Mouse (Mus musculus): ENCODE measurements around the gene Col17a1. TPM values are rescaled to one million over a fixed set of nuclear protein-coding genes. Genes with fewer than 3 reads are reported as not detected.

Col17a1 gene
- polyA plus RNA-seq, 1 experiment = 0.23 TPM

GRCm38 (mm10) chr19:47650366-47651159 lies 41.3 kb downstream of the Col17a1 start:
- Histone ChIP-seq H3K27ac (ENCODE audit: insufficient read depth, low read length) (no peak overlapping the region), H3K4me3 (ENCODE audit: insufficient read depth, low read length) (no peak overlapping the region), H3K4me1 (ENCODE audit: control insufficient read depth, insufficient read depth, low read length) (no peaks in the 10 kb centered on the region)
- TF ChIP-seq POLR2A (IDR thresholded peaks at IDR 0.05; ENCODE audit: low read depth, low read length) (no peak), CTCF (IDR thresholded peaks at IDR 0.05; ENCODE audit: borderline replicate concordance, insufficient read depth, low read length) (no peak)

- H3K4me1 ChIP-seq (ENCODE audit: control insufficient read depth, insufficient read depth, low read length) = no peaks in the 10 kb centered on the region
- TF ChIP-seq CTCF (IDR thresholded peaks at IDR 0.05; ENCODE audit: borderline replicate concordance, insufficient read depth, low read length) = no peak
- no peak for TF ChIP-seq POLR2A (IDR thresholded peaks at IDR 0.05; ENCODE audit: low read depth, low read length)
- no peak overlapping the region for H3K27ac ChIP-seq (ENCODE audit: insufficient read depth, low read length)
- H3K4me3 ChIP-seq (ENCODE audit: insufficient read depth, low read length) = no peak overlapping the region
These were observed 42.8 kb downstream of the Col17a1 start for GRCm38 (mm10) chr19:47649071-47649470.

DNA sequence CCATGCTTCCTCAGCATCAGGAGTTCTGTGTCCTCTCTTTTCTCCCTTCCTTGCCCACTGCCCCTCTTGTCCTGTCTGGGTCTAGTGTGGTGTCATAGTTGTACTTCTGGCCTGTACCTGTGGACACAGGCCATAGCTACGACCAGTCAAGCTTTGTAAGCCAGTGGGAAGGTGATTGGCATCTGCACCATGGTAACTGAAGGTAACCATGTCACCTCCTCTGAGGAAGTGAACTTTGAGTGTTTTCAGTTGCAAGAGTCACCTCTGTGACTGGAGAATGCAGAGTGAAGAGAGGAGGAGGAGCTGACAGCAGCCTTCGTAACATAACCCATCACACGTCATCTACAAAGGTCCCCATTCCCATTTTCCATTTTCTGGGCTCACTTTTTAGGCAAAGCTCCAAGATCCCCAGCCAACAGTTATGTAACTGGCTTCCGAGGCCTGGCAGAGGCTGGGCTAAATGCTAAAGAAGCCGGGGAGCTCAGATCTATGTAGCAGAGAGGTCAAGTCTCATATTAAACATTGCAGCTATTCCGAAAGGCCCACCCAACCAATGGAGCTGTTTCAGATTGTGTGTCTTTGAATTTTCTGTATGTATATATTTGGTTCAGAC lies 45.3 kb downstream of the Col17a1 start:
- TF ChIP-seq CTCF (IDR thresholded peaks at IDR 0.05; ENCODE audit: borderline replicate concordance, insufficient read depth, low read length) (no peak), POLR2A (IDR thresholded peaks at IDR 0.05; ENCODE audit: low read depth, low read length) (no peak)
- Histone ChIP-seq H3K27ac (ENCODE audit: insufficient read depth, low read length) (no peak overlapping the region), H3K4me3 (ENCODE audit: insufficient read depth, low read length) (no peak overlapping the region), H3K4me1 (ENCODE audit: control insufficient read depth, insufficient read depth, low read length) (no peaks in the 10 kb centered on the region)

- Histone ChIP-seq H3K4me3 (ENCODE audit: insufficient read depth, low read length) (no peak overlapping the region), H3K27ac (ENCODE audit: insufficient read depth, low read length) (no peak overlapping the region), H3K4me1 (ENCODE audit: control insufficient read depth, insufficient read depth, low read length) (no peaks in the 10 kb centered on the region)
- TF ChIP-seq POLR2A (IDR thresholded peaks at IDR 0.05; ENCODE audit: low read depth, low read length) (no peak), CTCF (IDR thresholded peaks at IDR 0.05; ENCODE audit: borderline replicate concordance, insufficient read depth, low read length) (no peak)
These were observed 46.3 kb downstream of the Col17a1 start for GRCm38 (mm10) chr19:47645583-47645982.

DNA sequence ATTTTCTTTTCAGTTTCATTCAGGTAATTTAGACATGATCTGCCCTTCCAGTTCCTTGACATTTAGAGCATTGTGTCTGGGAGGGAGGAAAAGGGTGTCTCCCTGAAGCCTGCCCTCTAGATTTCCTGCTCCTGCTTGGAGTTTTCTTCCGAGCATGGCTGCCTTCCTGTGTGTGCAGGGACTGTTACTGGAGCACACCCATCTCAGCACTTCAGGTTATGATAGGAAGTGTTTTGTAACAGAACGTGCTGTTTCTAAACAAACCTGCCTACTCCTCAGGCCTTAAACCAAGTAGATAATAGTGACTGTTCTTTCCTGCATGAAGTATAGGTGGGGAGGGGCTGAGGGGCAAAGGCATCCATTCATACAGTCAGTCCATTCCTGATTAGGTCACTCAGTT lies 48.0 kb downstream of the Col17a1 start:
- TF ChIP-seq POLR2A (IDR thresholded peaks at IDR 0.05; ENCODE audit: low read depth, low read length) = no peak
- TF ChIP-seq CTCF (IDR thresholded peaks at IDR 0.05; ENCODE audit: borderline replicate concordance, insufficient read depth, low read length) = no peak
- Histone ChIP-seq H3K27ac (ENCODE audit: insufficient read depth, low read length) (no peak overlapping the region), H3K4me3 (ENCODE audit: insufficient read depth, low read length) (no peak overlapping the region), H3K4me1 (ENCODE audit: control insufficient read depth, insufficient read depth, low read length) (no peaks in the 10 kb centered on the region)

DNA sequence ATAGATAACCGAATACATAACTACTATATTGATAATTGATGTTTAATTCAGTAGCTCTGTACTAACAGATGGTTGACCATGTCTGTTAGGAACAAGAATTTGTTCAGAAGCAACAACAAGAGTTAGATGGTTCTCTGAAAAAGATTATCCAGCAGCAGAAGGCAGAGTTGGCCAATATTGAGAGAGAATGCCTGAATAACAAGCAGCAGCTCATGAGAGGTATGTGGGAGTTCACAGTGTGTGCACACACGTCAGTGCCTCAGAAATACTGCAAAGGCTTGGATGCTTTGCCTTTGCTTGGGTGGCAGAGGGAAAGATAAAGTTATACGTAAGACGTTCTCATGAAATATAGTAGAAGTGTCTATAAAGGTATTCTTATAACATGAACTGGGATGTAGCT lies 56.5 kb downstream of the Col17a1 start:
- H3K4me3 ChIP-seq (ENCODE audit: insufficient read depth, low read length) = no peak overlapping the region
- TF ChIP-seq CTCF (IDR thresholded peaks at IDR 0.05; ENCODE audit: borderline replicate concordance, insufficient read depth, low read length) = no peak
- no peak for TF ChIP-seq POLR2A (IDR thresholded peaks at IDR 0.05; ENCODE audit: low read depth, low read length)
- no peaks in the 10 kb centered on the region for H3K4me1 ChIP-seq (ENCODE audit: control insufficient read depth, insufficient read depth, low read length)
- no peak overlapping the region for H3K27ac ChIP-seq (ENCODE audit: insufficient read depth, low read length)

GRCm38 (mm10) chr19:47631799-47632198 lies 60.1 kb downstream of the Col17a1 start:
- Histone ChIP-seq H3K4me3 (ENCODE audit: insufficient read depth, low read length) (no peak overlapping the region), H3K4me1 (ENCODE audit: control insufficient read depth, insufficient read depth, low read length) (no peaks in the 10 kb centered on the region), H3K27ac (ENCODE audit: insufficient read depth, low read length) (no peak overlapping the region)
- no peak for TF ChIP-seq POLR2A (IDR thresholded peaks at IDR 0.05; ENCODE audit: low read depth, low read length)
- TF ChIP-seq CTCF (IDR thresholded peaks at IDR 0.05; ENCODE audit: borderline replicate concordance, insufficient read depth, low read length) = no peak

DNA sequence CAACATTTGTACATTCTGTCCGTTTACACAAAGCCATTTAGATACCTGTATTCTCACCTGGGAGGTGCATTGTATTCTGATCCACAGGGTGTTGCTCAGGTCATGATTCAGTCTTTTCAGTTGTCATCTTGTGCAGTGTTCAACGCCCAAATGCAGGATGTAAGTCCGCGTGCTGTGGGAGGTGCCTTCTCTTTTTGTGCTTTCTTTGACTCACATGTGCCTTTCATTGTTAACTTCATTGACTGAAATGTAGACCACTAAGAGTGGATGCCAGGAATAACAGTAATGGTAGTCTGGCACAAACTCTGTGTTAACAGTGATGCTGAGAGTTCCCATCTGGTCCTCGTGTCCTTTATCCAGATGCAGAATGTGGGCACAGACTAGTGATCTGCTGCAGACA lies 61.5 kb downstream of the Col17a1 start:
- no peak overlapping the region for H3K27ac ChIP-seq (ENCODE audit: insufficient read depth, low read length)
- TF ChIP-seq CTCF (IDR thresholded peaks at IDR 0.05; ENCODE audit: borderline replicate concordance, insufficient read depth, low read length) (no peak), POLR2A (IDR thresholded peaks at IDR 0.05; ENCODE audit: low read depth, low read length) (no peak)
- no peaks in the 10 kb centered on the region for H3K4me1 ChIP-seq (ENCODE audit: control insufficient read depth, insufficient read depth, low read length)
- no peak overlapping the region for H3K4me3 ChIP-seq (ENCODE audit: insufficient read depth, low read length)

GRCm38 (mm10) chr19:47629068-47629467 lies 62.8 kb downstream of the Col17a1 start:
- Histone ChIP-seq H3K4me1 (ENCODE audit: control insufficient read depth, insufficient read depth, low read length) (no peaks in the 10 kb centered on the region), H3K27ac (ENCODE audit: insufficient read depth, low read length) (no peak overlapping the region), H3K4me3 (ENCODE audit: insufficient read depth, low read length) (no peak overlapping the region)
- TF ChIP-seq POLR2A (IDR thresholded peaks at IDR 0.05; ENCODE audit: low read depth, low read length) (no peak), CTCF (IDR thresholded peaks at IDR 0.05; ENCODE audit: borderline replicate concordance, insufficient read depth, low read length) (no peak)

DNA sequence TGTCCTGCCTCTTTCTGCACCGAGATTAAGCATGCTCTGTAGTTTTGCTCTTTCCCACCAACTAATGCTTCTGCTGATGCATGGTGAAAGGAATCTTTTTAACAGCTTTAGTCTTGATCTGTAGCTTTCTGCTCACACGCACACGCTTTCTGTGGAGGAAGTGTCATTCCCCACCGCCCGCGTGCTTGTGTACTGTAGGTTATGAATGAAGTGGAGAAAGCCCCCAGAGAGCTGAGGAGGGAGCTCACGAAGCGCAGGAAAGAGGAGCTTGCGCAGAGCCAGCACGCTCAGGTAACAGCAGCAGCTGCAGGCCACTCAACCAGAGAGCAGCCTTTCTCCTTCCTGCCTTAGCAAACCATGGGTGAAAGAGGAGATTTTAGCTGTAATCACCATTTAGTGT lies 64.4 kb downstream of the Col17a1 start:
- no peaks in the 10 kb centered on the region for H3K4me1 ChIP-seq (ENCODE audit: control insufficient read depth, insufficient read depth, low read length)
- TF ChIP-seq CTCF (IDR thresholded peaks at IDR 0.05; ENCODE audit: borderline replicate concordance, insufficient read depth, low read length) = no peak
- TF ChIP-seq POLR2A (IDR thresholded peaks at IDR 0.05; ENCODE audit: low read depth, low read length) = no peak
- H3K4me3 ChIP-seq (ENCODE audit: insufficient read depth, low read length) = no peak overlapping the region
- H3K27ac ChIP-seq (ENCODE audit: insufficient read depth, low read length) = no peak overlapping the region
